In the genomic region with DNA sequence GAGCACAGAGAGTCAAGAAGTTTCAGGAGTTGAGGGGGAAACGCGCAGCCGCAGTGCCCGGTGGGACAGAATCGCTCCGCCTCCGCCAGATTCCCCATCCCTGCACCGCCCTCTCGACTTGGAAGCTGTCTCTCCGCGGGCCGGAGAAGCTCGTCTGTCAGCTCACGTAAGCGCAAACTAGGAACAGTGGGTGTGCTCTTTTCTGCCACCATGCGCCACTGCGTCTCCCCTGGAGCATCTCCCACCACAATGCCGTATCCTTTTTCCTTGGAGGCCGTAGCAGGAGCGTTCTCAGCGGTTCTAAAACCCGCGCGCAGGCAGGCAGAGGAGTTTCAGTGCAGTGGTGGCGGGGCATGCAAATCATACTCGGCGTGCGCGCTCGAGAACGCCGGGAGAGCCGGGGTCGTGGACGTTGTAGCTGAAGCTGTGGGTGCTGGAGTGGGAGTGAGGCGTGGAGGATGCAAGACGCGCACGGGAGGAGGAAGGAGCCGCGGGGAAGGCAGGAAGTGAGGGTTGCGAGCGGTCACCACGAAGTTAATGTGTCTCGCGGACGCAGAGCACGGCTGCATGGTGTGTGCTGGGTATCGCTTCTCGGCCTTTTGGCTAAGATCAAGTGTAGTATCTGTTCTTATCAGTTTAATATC, we compare ENCODE assay signal across 8 mouse cellular contexts. TPM values are rescaled to one million over a fixed set of nuclear protein-coding genes. Genes with fewer than 3 reads are reported as not detected.
DNase-seq lines count a peak whose midpoint lies in the region; ATAC-seq and TF ChIP-seq lines count a peak whose summit lies in the region.
"Not testable (repeated sequence)": the region's sequence is repeated elsewhere in the genome, so short reads cannot be mapped to it uniquely, and the experiment has no call there.

No protein-coding gene starts in this region.

- peak; percentile 73 for TF ChIP-seq POLR2A in embryonic fibroblast, embryonic 13.5 days (IDR thresholded peaks at IDR 0.05; ENCODE audit: low read depth, low read length)

- ATAC-seq in limb, embryonic 15.5 days (ENCODE audit: insufficient number of reproducible peaks, low FRiP score, low TSS enrichment, low read depth), result peak; percentile 77
- peak; percentile 92 for ATAC-seq in midbrain, embryonic 16.5 days

- H3K9me3 ChIP-seq in heart, embryonic 10.5 days; limb, embryonic 15.5 days; midbrain, embryonic 16.5 days (replicated peaks; ENCODE audit: control insufficient read depth, low read length, poor library complexity, severe bottlenecking): not testable (repeated sequence)

- peak overlapping the region; percentile 57 for H3K4me2 ChIP-seq in limb, embryonic 15.5 days
- H3K4me2 ChIP-seq in midbrain, embryonic 16.5 days (ENCODE audit: low read length), result peak overlapping the region; percentile 64

- not testable (repeated sequence) for H3K4me1 ChIP-seq in embryonic fibroblast, embryonic 13.5 days (ENCODE audit: control insufficient read depth, insufficient read depth, low read length); heart, embryonic 10.5 days; limb, embryonic 15.5 days; midbrain, embryonic 16.5 days (ENCODE audit: control insufficient read depth, insufficient read depth, low read length)

- peak overlapping the region; percentile 43 for H3K4me3 ChIP-seq in embryonic fibroblast, embryonic 13.5 days (ENCODE audit: insufficient read depth, low read length)
- peak overlapping the region; percentile 69 for H3K4me3 ChIP-seq in heart, embryonic 10.5 days
- peak overlapping the region; percentile 53 for H3K4me3 ChIP-seq in limb, embryonic 15.5 days
- H3K4me3 ChIP-seq in midbrain, embryonic 16.5 days (ENCODE audit: low read depth, low read length), result peak overlapping the region; percentile 63

- not testable (repeated sequence) for H3K27ac ChIP-seq in embryonic fibroblast, embryonic 13.5 days (ENCODE audit: insufficient read depth, low read length)
- peak overlapping the region; percentile 87 for H3K27ac ChIP-seq in heart, embryonic 10.5 days
- peak overlapping the region; percentile 85 for H3K27ac ChIP-seq in limb, embryonic 15.5 days
- H3K27ac ChIP-seq in midbrain, embryonic 16.5 days (ENCODE audit: low read length), result peak overlapping the region; percentile 84

- TF ChIP-seq CTCF in embryonic fibroblast, embryonic 13.5 days (IDR thresholded peaks at IDR 0.05; ENCODE audit: borderline replicate concordance, insufficient read depth, low read length), result not testable (repeated sequence)

- H3K9ac ChIP-seq in limb, embryonic 15.5 days, result peak overlapping the region; percentile 46
- H3K9ac ChIP-seq in midbrain, embryonic 16.5 days (ENCODE audit: low read depth, low read length), result peak overlapping the region; percentile 71

- not testable (repeated sequence) for H3K36me3 ChIP-seq in heart, embryonic 10.5 days; limb, embryonic 15.5 days; midbrain, embryonic 16.5 days (ENCODE audit: control insufficient read depth, insufficient read depth, low read length)

- DNase-seq in 3134 (ENCODE audit: extremely low read depth, insufficient read length, low spot score), result peak; percentile 78
- peak; percentile 85 to 86 for DNase-seq in adrenal gland, postnatal 36 days
- peak; percentile 88 for DNase-seq in heart, embryonic 10.5 days (ENCODE audit: low spot score)
- DNase-seq in kidney, adult 9 months, result peak; percentile 64
- peak; percentile 15 to 21 for DNase-seq in spleen, postnatal 14 days (ENCODE audit: low spot score in 2 of 2)

- H3K27me3 ChIP-seq in heart, embryonic 10.5 days (ENCODE audit: insufficient read depth, poor library complexity, severe bottlenecking), result peaks cover 24% of the 10 kb centered on the region
- not testable (repeated sequence) for H3K27me3 ChIP-seq in limb, embryonic 15.5 days; midbrain, embryonic 16.5 days (ENCODE audit: control insufficient read depth, insufficient read depth, low read depth, low read length)

- WGBS in heart, embryonic 10.5 days, result under 1% methylated on average over 38 of the region's 50 CpGs
- under 1% methylated on average over 37 of the region's 50 CpGs for WGBS in limb, embryonic 15.5 days
- under 1% methylated on average over 34 of the region's 50 CpGs for WGBS in midbrain, embryonic 16.5 days

RNA-seq across cellular contexts. Expression of gene Mreg, which starts 24.4 kb away (rescaled TPM):
- total RNA-seq in adrenal gland, postnatal 36 days (2021), result 1 to 10 TPM; 1.2 to 1.8 TPM
- 0.67 and 0.85 TPM in 2 replicates for polyA plus RNA-seq in embryonic fibroblast, embryonic 13.5 days (2011; ENCODE audit: insufficient read length, low read depth, missing spikeins)
- 4.0 and 4.2 TPM in 2 replicates for polyA plus RNA-seq in heart, embryonic 10.5 days (2016; fragmentation: Nextera tagmentation; extraction: Ambion mirVana)
- 5.4 and 5.6 TPM in 2 replicates for polyA plus RNA-seq in limb, embryonic 15.5 days (2015; fragmentation: Nextera tagmentation; extraction: Ambion mirVana)
- 1.6 and 1.9 TPM in 2 replicates for polyA plus RNA-seq in midbrain, embryonic 16.5 days (2015; fragmentation: Nextera tagmentation; extraction: Ambion mirVana)

RNA-seq across cellular contexts. Expression of gene Pecr, which starts 47.6 kb away (rescaled TPM):
- total RNA-seq in adrenal gland, postnatal 36 days (2021), result 10 to 100 TPM; 21.8 to 28.2 TPM
- 16.4 and 17.9 TPM in 2 replicates for polyA plus RNA-seq in embryonic fibroblast, embryonic 13.5 days (2011; ENCODE audit: insufficient read length, low read depth, missing spikeins)
- polyA plus RNA-seq in heart, embryonic 10.5 days (2016; fragmentation: Nextera tagmentation; extraction: Ambion mirVana), result 20.4 and 28.6 TPM in 2 replicates
- polyA plus RNA-seq in limb, embryonic 15.5 days (2015; fragmentation: Nextera tagmentation; extraction: Ambion mirVana), result 33.3 and 35.7 TPM in 2 replicates
- 5.9 and 8.3 TPM in 2 replicates for polyA plus RNA-seq in midbrain, embryonic 16.5 days (2015; fragmentation: Nextera tagmentation; extraction: Ambion mirVana)

RNA-seq across cellular contexts. Expression of gene Tmem169, which starts 47.7 kb away (rescaled TPM):
- under 1 TPM; 0.16 to 0.53 TPM for total RNA-seq in adrenal gland, postnatal 36 days (2021)
- polyA plus RNA-seq in embryonic fibroblast, embryonic 13.5 days (2011; ENCODE audit: insufficient read length, low read depth, missing spikeins), result 0.33 and 0.47 TPM in 2 replicates
- polyA plus RNA-seq in heart, embryonic 10.5 days (2016; fragmentation: Nextera tagmentation; extraction: Ambion mirVana), result 0.36 and 1.1 TPM in 2 replicates
- 3.3 and 3.5 TPM in 2 replicates for polyA plus RNA-seq in limb, embryonic 15.5 days (2015; fragmentation: Nextera tagmentation; extraction: Ambion mirVana)
- 40.8 and 42.5 TPM in 2 replicates for polyA plus RNA-seq in midbrain, embryonic 16.5 days (2015; fragmentation: Nextera tagmentation; extraction: Ambion mirVana)

Comparison
In these comparisons a context has a peak if more than half of its experiments do, and no peak if none do; other contexts are left out.
1. DNase-seq: peak in every context shown above with its lines; median percentile 88 in heart, embryonic 10.5 days; 86 in adrenal gland, postnatal 36 days; 78 in 3134; 64 in kidney, adult 9 months; 18 in spleen, postnatal 14 days.